Mouse (Mus musculus): Measurements from ENCODE around the gene Eif3k.

DNA sequence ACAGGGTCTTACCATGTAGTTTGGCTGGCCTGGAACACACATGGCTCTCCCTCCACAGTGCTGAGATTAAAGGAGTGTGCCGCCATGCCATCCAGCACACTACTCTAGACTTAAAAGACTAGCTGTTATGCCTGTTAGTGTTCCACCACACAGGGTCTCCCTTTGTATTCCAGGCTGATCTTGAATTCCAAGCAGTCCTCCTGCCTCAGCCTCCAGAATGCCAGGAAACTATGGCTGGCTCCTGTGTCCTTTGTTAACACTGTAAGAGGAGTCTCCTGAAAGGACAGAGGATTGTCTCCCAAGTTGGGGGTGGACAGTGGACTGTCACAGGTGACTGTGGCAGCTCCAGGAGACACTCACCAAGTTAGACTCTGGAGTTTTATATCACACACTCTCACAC, 12.4 kb downstream of the Eif3k start:
- TF ChIP-seq CTCF (IDR thresholded peaks at IDR 0.05 in 2 of 3, conservative IDR thresholded peaks at IDR 0.05 in 1 of 3; ENCODE audit: control insufficient read depth in 1 of 3, insufficient read depth in 1 of 3, low read depth in 2 of 3, low read length in 3 of 3, poor library complexity in 1 of 3, severe bottlenecking in 1 of 3) (no peak), EP300 (IDR thresholded peaks at IDR 0.05; ENCODE audit: low read depth in 1 of 2, low read length in 2 of 2) (no peak), JUND (IDR thresholded peaks at IDR 0.05; ENCODE audit: low read depth, low read length) (no peak), MAFK (IDR thresholded peaks at IDR 0.05; ENCODE audit: borderline replicate concordance, low read depth, low read length) (no peak), MAZ (IDR thresholded peaks at IDR 0.05; ENCODE audit: low read depth, low read length) (no peak), POLR2AphosphoS5 (IDR thresholded peaks at IDR 0.05; ENCODE audit: borderline replicate concordance, low read depth, low read length) (no peak), HCFC1 (IDR thresholded peaks at IDR 0.05; ENCODE audit: low read depth, low read length) (no peak), ZKSCAN1 (IDR thresholded peaks at IDR 0.05; ENCODE audit: low read depth, low read length) (no peak), GATA1 (IDR thresholded peaks at IDR 0.05; ENCODE audit: low read depth, low read length) (no peak), TCF12 (IDR thresholded peaks at IDR 0.05; ENCODE audit: low read depth, low read length) (no peak)

All from MEL (cell line).